Mouse (Mus musculus): Measurements from ENCODE around the gene Copz1. TPM values are rescaled to one million over a fixed set of nuclear protein-coding genes. Genes with fewer than 3 reads are reported as not detected.

The Copz1 gene
- polyA plus RNA-seq, 2 experiments = 118 to 205 TPM

- 78% methylated on average over 5 of the region's 5 CpGs for WGBS (ENCODE audit: insufficient replicate concordance)
- Histone ChIP-seq H3K27ac (no peak overlapping the region), H3K9me3 (ENCODE audit: control insufficient read depth, low read length) (no peaks in the 10 kb centered on the region), H3K36me3 (replicated peaks; ENCODE audit: control insufficient read depth, insufficient read depth, low read depth) (peaks cover 56% of the 10 kb centered on the region), H3K27me3 (ENCODE audit: control insufficient read depth, insufficient read depth, low read length) (no peaks in the 10 kb centered on the region), H3K9ac (replicated peaks) (no peak overlapping the region), H3K4me2 (ENCODE audit: low read depth) (no peak overlapping the region), H3K4me1 (replicated peaks; ENCODE audit: control insufficient read depth in 2 of 2, insufficient read depth in 2 of 2, low read length in 1 of 2) (peaks cover 0 to 6% of the 10 kb centered on the region in 2 experiments; a peak in 2 of 4 replicates), H3K4me3 (ENCODE audit: insufficient read depth in 1 of 2, low read depth in 2 of 2, low read length in 2 of 2) (no peak overlapping the region)
- ATAC-seq (ENCODE audit: insufficient read depth) (no peak), DNase-seq (ENCODE audit: low read depth in 3 of 3, low spot score in 3 of 3) (no peak)
- TF ChIP-seq EP300 (IDR thresholded peaks at IDR 0.05; ENCODE audit: low read depth) (no peak), CTCF (IDR thresholded peaks at IDR 0.05; ENCODE audit: low read depth) (no peak)
Observed at GRCm38 (mm10) chr15:103289600-103289999, 17.1 kb downstream of the Copz1 start.

GRCm38 (mm10) chr15:103290417-103290816 is 17.9 kb downstream of the Copz1 start:
- peaks cover 60% of the 10 kb centered on the region for H3K36me3 ChIP-seq (replicated peaks; ENCODE audit: control insufficient read depth, insufficient read depth, low read depth)
- no peak overlapping the region for H3K27ac ChIP-seq
- no peak overlapping the region for H3K4me2 ChIP-seq (ENCODE audit: low read depth)
- no peak overlapping the region for H3K9ac ChIP-seq (replicated peaks)
- H3K4me1 ChIP-seq (replicated peaks; ENCODE audit: control insufficient read depth in 2 of 2, insufficient read depth in 2 of 2, low read length in 1 of 2) = peaks cover 0 to 5% of the 10 kb centered on the region in 2 experiments; a peak in 2 of 4 replicates
- no peak for ATAC-seq (ENCODE audit: insufficient read depth)
- no peak overlapping the region for H3K4me3 ChIP-seq (ENCODE audit: insufficient read depth in 1 of 2, low read depth in 2 of 2, low read length in 2 of 2)
- H3K27me3 ChIP-seq (ENCODE audit: control insufficient read depth, insufficient read depth, low read length) = no peaks in the 10 kb centered on the region
- H3K9me3 ChIP-seq (ENCODE audit: control insufficient read depth, low read length) = no peaks in the 10 kb centered on the region
- WGBS (ENCODE audit: insufficient replicate concordance) = 77% methylated on average over 6 of the region's 6 CpGs
- DNase-seq (ENCODE audit: low read depth in 3 of 3, low spot score in 3 of 3) = no peak
- no peak for TF ChIP-seq CTCF (IDR thresholded peaks at IDR 0.05; ENCODE audit: low read depth)
- no peak for TF ChIP-seq EP300 (IDR thresholded peaks at IDR 0.05; ENCODE audit: low read depth)

GRCm38 (mm10) chr15:103290843-103291242 is 18.3 kb downstream of the Copz1 start:
- Histone ChIP-seq H3K9ac (replicated peaks) (no peak overlapping the region), H3K27me3 (ENCODE audit: control insufficient read depth, insufficient read depth, low read length) (no peaks in the 10 kb centered on the region), H3K27ac (no peak overlapping the region), H3K4me3 (ENCODE audit: insufficient read depth in 1 of 2, low read depth in 2 of 2, low read length in 2 of 2) (no peak overlapping the region), H3K4me2 (ENCODE audit: low read depth) (no peak overlapping the region), H3K9me3 (ENCODE audit: control insufficient read depth, low read length) (no peaks in the 10 kb centered on the region), H3K36me3 (replicated peaks; ENCODE audit: control insufficient read depth, insufficient read depth, low read depth) (peaks cover 60% of the 10 kb centered on the region), H3K4me1 (replicated peaks; ENCODE audit: control insufficient read depth in 2 of 2, insufficient read depth in 2 of 2, low read length in 1 of 2) (peaks cover 0 to under 1% of the 10 kb centered on the region in 2 experiments; a peak in 2 of 4 replicates)
- TF ChIP-seq EP300 (IDR thresholded peaks at IDR 0.05; ENCODE audit: low read depth) (no peak), CTCF (IDR thresholded peaks at IDR 0.05; ENCODE audit: low read depth) (no peak)
- ATAC-seq (ENCODE audit: insufficient read depth) (no peak), DNase-seq (ENCODE audit: low read depth in 3 of 3, low spot score in 3 of 3) (no peak)
- WGBS (ENCODE audit: insufficient replicate concordance) = 88% methylated on average over 9 of the region's 9 CpGs

- TF ChIP-seq EP300 (IDR thresholded peaks at IDR 0.05; ENCODE audit: low read depth) = no peak
- no peak for TF ChIP-seq CTCF (IDR thresholded peaks at IDR 0.05; ENCODE audit: low read depth)
- peaks cover 73% of the 10 kb centered on the region for H3K36me3 ChIP-seq (replicated peaks; ENCODE audit: control insufficient read depth, insufficient read depth, low read depth)
- no peak overlapping the region for H3K9ac ChIP-seq (replicated peaks)
- H3K9me3 ChIP-seq (ENCODE audit: control insufficient read depth, low read length) = no peaks in the 10 kb centered on the region
- H3K27me3 ChIP-seq (ENCODE audit: control insufficient read depth, insufficient read depth, low read length) = no peaks in the 10 kb centered on the region
- ATAC-seq (ENCODE audit: insufficient read depth) (no peak), DNase-seq (ENCODE audit: low read depth in 3 of 3, low spot score in 3 of 3) (no peak)
- 87% methylated on average over 4 of the region's 4 CpGs for WGBS (ENCODE audit: insufficient replicate concordance)
- no peak overlapping the region for H3K4me2 ChIP-seq (ENCODE audit: low read depth)
- H3K27ac ChIP-seq = no peak overlapping the region
- H3K4me1 ChIP-seq (replicated peaks; ENCODE audit: control insufficient read depth in 2 of 2, insufficient read depth in 2 of 2, low read length in 1 of 2) = no peaks in the 10 kb centered on the region
- no peak overlapping the region for H3K4me3 ChIP-seq (ENCODE audit: insufficient read depth in 1 of 2, low read depth in 2 of 2, low read length in 2 of 2)
Observed at GRCm38 (mm10) chr15:103292673-103293345, 20.3 kb downstream of the Copz1 start.

GRCm38 (mm10) chr15:103293375-103293774 is 20.9 kb downstream of the Copz1 start:
- no peaks in the 10 kb centered on the region for H3K27me3 ChIP-seq (ENCODE audit: control insufficient read depth, insufficient read depth, low read length)
- H3K4me2 ChIP-seq (ENCODE audit: low read depth) = no peak overlapping the region
- no peaks in the 10 kb centered on the region for H3K9me3 ChIP-seq (ENCODE audit: control insufficient read depth, low read length)
- H3K4me3 ChIP-seq (ENCODE audit: insufficient read depth in 1 of 2, low read depth in 2 of 2, low read length in 2 of 2) = no peak overlapping the region
- H3K27ac ChIP-seq = no peak overlapping the region
- no peaks in the 10 kb centered on the region for H3K4me1 ChIP-seq (replicated peaks; ENCODE audit: control insufficient read depth in 2 of 2, insufficient read depth in 2 of 2, low read length in 1 of 2)
- 94% methylated on average over 2 of the region's 2 CpGs for WGBS (ENCODE audit: insufficient replicate concordance)
- peak; percentile 47 for TF ChIP-seq CTCF (IDR thresholded peaks at IDR 0.05; ENCODE audit: low read depth)
- TF ChIP-seq EP300 (IDR thresholded peaks at IDR 0.05; ENCODE audit: low read depth) = no peak
- ATAC-seq (ENCODE audit: insufficient read depth) (no peak), DNase-seq (ENCODE audit: low read depth in 3 of 3, low spot score in 3 of 3) (no peak)
- no peak overlapping the region for H3K9ac ChIP-seq (replicated peaks)
- peaks cover 76% of the 10 kb centered on the region for H3K36me3 ChIP-seq (replicated peaks; ENCODE audit: control insufficient read depth, insufficient read depth, low read depth)
